Mouse (Mus musculus) heart, postnatal 14 days (tissue): ENCODE data around the gene Grin3a. TPM values are rescaled to one million over a fixed set of nuclear protein-coding genes. Genes with fewer than 3 reads are reported as not detected.

ENCODE experiments used
- DNase-seq, 2 experiments: peaks; one replicate each; pipeline ENCODE4 v3.0.0; 2021 to 2022
- intact Hi-C: fragments of 180-260 bp; cut with DNase I; formaldehyde crosslinking; loops from one replicate; pipeline ENCODE4 v1.15.1; 2025
- long read RNA-seq, 2 experiments: library from polyadenylated mRNA; stranded (forward); transcript quantifications; one replicate each; pipeline ENCODE4 v2.0.0; 2021
- total RNA-seq, 2 experiments: library from RNA; stranded (reverse); gene quantifications; 2 replicates each; pipeline ENCODE4 v1.2.3; 2021

Gene Grin3a
- under 1 TPM; 0.15 to 0.33 TPM for total RNA-seq
- long read RNA-seq, experiment 1, result 0 reads
- long read RNA-seq, experiment 2, full-length matches to known transcripts, result 1 of 1 reads
- long read RNA-seq, experiment 2, partial matches to known transcripts, result 0 of 1 reads
- long read RNA-seq, experiment 2, other reads (novel, unspliced or antisense), result 0 of 1 reads

DNA sequence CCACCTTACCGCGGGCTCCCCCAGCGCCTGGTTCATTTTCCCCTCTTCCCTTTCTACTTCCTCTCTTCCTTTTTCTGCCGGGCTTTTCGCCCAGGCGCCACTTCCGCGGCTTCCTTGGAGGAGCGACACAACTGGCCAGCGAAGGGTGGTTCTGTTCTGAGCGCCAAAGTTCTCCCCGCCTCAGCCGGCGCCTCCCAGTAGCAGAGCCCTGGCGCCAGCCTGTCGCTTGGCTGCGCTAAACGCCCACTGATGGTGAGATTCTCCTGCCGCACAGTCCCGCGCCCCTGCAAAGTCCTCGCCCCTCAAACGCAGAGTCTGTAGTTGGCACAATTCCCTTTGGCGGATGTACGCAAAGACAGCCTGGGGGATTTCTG, at the start of gene Grin3a:
Grin3a (minus strand) TSS at position 133 of the 374 bp plus-strand sequence.
- intact Hi-C loops, result loop anchor here (2.0 kb wide), 1 partner anchor 113 kb away; no protein-coding TSS in a partner anchor
- DNase-seq, result peak; percentile 45 to 52

- peak; percentile 5 to 23 for DNase-seq
- intact Hi-C loops, result no loop called here
Observed at GRCm38 (mm10) chr4:49891835-49892301, 46.3 kb upstream of the Grin3a start.

DNA sequence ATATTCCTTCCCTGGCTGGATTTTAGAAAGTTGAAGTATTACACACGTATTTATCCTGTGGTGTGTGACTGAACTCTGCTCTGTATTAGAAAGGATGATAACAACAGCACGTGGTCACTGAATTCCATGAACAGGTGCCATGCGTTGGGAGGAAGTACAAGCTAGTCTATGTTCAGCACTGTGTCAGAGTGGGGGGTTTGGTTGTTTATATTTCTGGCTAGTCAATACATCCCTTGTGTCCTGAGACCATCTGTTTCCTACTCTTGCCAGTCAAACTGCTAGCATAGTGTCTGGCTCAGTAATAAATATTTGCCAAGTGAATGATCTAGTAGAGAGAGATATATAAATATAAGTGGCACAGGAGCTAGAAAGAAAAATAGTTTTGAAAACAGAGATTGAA, 31.5 kb upstream of the Grin3a start:
- no peak for DNase-seq
- intact Hi-C loops, result no loop called here

DNA sequence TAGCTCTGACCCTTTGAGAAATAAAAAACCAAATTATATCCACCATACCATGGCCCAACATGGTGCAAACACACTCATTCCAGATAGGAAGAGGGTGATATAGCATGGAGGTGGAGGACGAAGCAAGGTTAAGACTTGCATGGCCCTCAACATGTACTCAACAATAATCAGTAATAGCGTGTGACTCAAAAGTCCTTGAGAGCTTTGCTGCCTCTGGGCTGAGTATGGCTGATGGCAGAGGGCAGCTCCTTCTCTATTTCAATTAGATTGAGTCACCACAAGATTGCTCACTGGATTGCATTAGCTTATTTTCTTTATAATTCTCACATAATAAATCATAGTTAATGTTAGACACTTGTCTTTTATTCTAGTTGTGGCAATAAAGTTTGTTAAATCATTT, 15.1 kb upstream of the Grin3a start:
- intact Hi-C loops, result no loop called here
- no peak for DNase-seq

GRCm38 (mm10) chr4:49844828-49845611, 524 bp downstream of the Grin3a start:
- intact Hi-C loops, result loop anchor here (2.0 kb wide), 1 partner anchor 114 kb away; no protein-coding TSS in a partner anchor
- peak in 1 of 2 experiments; percentile 3 for DNase-seq

DNA sequence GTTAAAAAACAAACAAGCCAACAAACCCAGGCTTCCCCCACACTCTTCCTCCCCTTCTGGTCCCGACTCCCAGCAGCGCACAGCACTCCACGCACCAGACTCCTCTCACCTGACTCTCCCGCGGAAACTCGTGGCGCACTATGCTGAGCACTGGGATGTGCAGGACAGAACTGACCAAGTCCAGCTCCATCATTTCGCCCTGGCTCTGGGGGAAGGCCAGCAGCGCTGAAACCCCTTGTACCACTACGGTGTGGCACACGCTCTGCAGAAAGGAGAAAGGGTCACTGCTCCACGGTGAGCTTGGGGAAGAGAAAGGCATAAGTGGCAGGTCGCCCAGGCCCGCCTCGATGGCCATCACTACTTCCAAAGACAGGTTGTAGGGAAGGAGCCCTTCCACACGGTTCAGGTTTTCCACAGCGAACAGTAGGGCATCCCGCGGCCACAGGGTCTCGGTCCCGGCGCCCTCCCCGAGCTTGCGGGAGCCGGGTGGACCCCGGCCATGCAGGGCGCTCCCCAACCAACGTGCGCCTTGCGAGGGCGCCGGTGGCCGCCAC, 1.2 kb downstream of the Grin3a start:
- intact Hi-C loops, result loop anchor here (2.0 kb wide), 1 partner anchor 114 kb away; no protein-coding TSS in a partner anchor

DNA sequence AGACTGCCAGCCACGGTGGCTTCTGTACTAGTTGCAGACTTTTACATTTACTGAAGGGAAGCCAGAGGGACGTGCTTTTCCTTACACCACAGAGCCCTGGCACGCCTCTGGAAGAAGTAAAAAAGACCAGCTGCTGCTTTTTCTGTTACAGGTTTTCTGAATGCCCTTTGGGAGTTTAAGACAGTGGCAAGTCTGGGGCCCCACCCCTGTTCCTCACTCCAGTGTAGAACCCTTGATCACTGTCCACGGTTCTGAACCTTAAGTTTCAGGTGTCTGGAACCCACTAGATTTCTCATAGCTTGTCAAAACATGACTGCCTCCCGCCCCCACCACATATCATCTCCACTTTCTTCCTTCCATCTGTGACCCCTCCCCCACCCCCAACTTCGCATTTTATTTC, 1.8 kb downstream of the Grin3a start:
- intact Hi-C loops, result loop anchor here (2.0 kb wide), 1 partner anchor 115 kb away; no protein-coding TSS in a partner anchor
- no peak for DNase-seq

More for the DNA sequence above, 1.2 kb downstream of the Grin3a start:
- DNase-seq, result no peak

DNA sequence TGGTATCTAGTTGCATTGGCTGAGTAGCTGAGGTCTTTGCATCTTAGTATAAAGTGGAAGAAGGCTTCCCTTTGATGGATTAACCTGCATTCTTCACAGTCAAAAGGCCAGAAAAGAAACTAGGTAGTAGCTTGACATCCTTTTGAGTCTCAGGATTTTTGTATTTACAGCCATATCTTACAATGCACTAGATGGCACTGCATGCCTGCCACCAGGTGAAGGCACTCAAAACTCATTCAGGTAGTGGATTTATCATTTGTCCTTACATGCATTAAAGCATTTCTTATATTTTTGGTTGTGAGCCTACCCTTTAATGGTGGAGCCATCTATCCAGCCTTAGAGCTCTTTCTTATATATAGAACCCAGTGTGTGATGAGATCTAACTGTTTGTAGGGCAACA, 13.5 kb downstream of the Grin3a start:
- intact Hi-C loops, result no loop called here

GRCm38 (mm10) chr4:49813852-49814251, 31.7 kb downstream of the Grin3a start:
- intact Hi-C loops, result no loop called here

More for the DNA sequence above, 13.5 kb downstream of the Grin3a start:
- no peak for DNase-seq

GRCm38 (mm10) chr4:49806791-49807190, 38.8 kb downstream of the Grin3a start:
- DNase-seq, result no peak
- intact Hi-C loops, result no loop called here

More at GRCm38 (mm10) chr4:49813852-49814251, 31.7 kb downstream of the Grin3a start:
- no peak for DNase-seq

- intact Hi-C loops, result no loop called here
Observed at GRCm38 (mm10) chr4:49799338-49799737, 46.2 kb downstream of the Grin3a start.

GRCm38 (mm10) chr4:49788971-49789370, 56.6 kb downstream of the Grin3a start:
- intact Hi-C loops, result no loop called here

More at GRCm38 (mm10) chr4:49799338-49799737, 46.2 kb downstream of the Grin3a start:
- DNase-seq, result no peak

DNA sequence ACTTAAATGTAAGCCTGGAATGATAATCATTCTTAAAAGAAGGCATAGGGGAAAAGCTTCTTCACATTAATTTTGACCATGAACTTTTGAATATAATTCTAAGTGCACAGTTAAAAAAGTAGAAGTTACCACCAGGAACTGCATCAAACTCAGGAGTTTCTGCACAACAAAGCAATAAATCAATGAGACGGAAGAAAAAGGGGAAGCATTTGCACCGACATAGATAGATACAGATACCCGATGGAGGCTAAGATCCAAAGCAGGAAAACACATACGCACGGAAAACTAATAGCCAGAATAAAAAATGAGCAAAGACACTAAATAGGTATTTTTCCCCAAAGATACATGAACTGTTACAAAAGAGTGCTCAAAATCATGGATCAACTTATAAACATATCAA, 102.7 kb downstream of the Grin3a start:
- intact Hi-C loops, result no loop called here
- DNase-seq, result no peak

More at GRCm38 (mm10) chr4:49788971-49789370, 56.6 kb downstream of the Grin3a start:
- no peak for DNase-seq

DNA sequence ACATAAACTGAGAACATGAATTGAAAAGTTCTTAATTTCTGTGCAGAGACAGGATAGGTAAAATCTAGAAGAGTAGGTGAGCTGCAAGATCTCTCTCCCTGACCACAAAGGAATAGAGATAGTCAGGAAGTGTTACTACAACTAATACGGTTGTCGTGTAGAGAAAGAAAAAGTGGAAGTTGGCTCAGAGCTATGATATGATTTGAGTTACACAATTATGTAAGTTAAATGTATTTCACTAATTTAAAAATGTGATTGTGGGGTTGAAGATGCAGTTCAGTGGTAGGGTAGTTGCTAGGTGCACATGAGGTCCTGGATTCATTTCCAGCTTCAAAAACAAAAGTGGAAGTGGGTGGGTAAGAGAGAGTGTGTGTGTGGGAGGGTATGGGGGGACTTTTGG, 103.6 kb downstream of the Grin3a start:
- intact Hi-C loops, result no loop called here
- no peak for DNase-seq

DNA sequence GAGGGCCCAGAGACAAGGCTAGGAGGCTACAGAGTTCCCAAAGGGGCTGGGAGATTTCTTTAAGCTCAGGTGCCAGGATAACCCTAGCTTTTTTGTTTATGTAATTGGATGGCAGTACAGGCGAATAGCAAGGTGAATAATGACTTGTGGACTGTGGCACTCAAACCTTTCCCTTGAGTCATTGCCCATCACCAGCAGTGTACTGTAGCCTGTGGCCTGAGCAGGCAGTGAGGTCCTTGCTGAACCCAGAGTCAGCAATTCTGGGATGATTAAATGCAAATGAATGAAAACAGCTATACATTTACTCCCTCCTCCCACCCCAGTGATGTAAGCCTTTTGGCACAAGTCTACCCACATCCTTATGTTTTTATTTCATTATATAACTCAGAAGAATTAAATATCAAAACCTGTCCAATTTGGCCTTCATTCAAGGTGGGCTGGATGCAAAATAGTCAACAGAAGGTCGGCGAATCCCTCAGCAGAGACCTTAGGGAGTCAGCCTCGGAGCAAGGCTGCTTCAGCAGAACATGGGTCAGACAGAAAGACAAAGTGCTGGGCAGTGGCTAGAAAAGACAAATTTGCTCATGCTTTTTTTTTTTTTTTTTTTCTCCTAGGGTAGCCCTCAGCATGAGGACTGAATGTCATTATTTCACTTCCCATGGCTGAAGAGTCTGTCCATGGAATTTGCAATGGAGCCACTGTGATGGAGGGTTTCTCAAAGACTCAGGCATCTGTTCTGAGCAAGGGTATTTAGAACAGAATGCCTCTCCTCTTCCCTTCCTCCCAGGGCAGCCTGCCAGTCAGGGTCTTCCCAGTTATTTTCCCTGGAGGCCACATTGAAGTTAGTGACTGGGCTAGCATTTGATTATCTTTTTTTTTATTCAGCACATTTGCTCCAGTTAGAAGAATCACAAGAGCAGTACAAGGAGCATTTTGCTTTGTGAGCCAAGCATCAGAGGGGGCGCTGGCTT, 104.5 kb downstream of the Grin3a start:
- intact Hi-C loops, result no loop called here
- DNase-seq, result no peak

GRCm38 (mm10) chr4:49739561-49739960, 106.0 kb downstream of the Grin3a start:
- intact Hi-C loops, result no loop called here
- DNase-seq, result no peak

DNA sequence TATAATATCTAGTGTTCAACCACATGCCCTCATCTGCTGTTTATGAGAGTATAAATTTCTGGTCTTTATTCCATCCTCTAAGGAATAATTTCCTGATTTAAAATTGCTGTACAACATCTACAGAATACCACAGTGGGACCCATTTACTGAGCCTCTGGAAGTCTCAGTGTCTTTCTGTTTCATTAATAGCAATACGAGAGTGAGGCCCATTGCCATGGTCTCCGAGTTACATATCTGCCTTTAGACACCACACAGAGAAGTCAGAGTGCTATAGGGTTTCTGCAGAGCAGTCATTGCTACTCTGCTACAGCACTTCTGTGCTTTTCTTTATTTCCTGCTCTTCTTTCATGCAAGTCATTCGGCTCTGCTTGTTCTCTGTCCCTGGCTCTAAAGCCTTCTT, 116.2 kb downstream of the Grin3a start:
- intact Hi-C loops, result no loop called here
- no peak for DNase-seq

GRCm38 (mm10) chr4:49723908-49724307, 121.6 kb downstream of the Grin3a start:
- intact Hi-C loops, result no loop called here

DNA sequence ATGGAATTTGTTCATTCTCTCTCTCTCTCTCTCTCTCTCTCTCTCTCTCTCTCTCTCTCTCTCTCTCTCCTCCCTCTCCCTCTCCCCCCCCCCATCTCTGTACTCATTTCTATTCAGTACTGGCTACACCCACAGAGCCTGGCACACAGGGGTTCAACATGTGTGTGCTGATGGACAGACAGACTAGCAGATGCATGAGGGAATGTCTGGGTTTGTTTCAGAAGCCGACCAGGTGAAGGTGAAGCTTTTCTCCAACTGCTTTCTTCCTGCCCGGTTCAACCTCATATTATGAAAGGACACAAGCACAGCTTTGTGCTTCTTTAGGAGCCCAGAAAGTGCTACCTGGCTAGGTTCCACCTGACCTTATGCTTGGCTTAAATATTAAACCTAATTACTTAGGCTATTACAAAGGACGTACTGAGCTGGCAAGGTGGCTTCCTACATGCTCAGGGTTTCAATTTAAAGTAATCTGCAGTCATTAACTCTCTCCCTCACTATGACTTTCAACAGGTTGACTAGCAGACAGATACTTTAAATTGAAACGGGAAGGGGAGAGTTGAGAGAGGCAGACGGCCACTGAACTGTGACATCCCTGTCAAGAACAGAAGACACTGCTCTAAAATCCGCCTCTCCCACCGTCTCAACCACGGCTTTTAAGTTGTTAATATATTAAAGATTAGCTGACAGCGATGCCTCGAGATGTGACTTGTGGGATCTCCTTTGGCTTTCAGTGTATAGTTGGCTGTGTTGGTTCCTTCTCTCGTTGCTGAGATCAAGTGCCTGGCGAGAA, 153.9 kb downstream of the Grin3a start:
- intact Hi-C loops, result no loop called here
- no peak for DNase-seq

More at GRCm38 (mm10) chr4:49723908-49724307, 121.6 kb downstream of the Grin3a start:
- no peak for DNase-seq
